Mouse (Mus musculus) CD4-positive helper T cell, adult 2 months (primary cell): Measurements from ENCODE around the gene Fhad1.

Source experiments
- DNase-seq: peaks from one replicate; pipeline ENCODE4 v3.0.0-alpha.2; 2012; ENCODE audit warnings: low read depth, missing footprints, low spot score

Gene Fhad1

GRCm38 (mm10) chr4:141938535-141938934, 76.3 kb downstream of the Fhad1 start:
- DNase-seq, result no peak

- DNase-seq, result no peak
Observed at GRCm38 (mm10) chr4:141932785-141933574, 81.9 kb downstream of the Fhad1 start.

- DNase-seq, result no peak
Observed at GRCm38 (mm10) chr4:141931526-141931925, 83.4 kb downstream of the Fhad1 start.

GRCm38 (mm10) chr4:141930001-141930400, 84.9 kb downstream of the Fhad1 start:
- DNase-seq, result no peak

GRCm38 (mm10) chr4:141928881-141929281, 86.0 kb downstream of the Fhad1 start:
- no peak for DNase-seq

GRCm38 (mm10) chr4:141925781-141926345, 89.0 kb downstream of the Fhad1 start:
- DNase-seq, result no peak

GRCm38 (mm10) chr4:141923961-141924360, 90.9 kb downstream of the Fhad1 start:
- no peak for DNase-seq

- no peak for DNase-seq
Observed at GRCm38 (mm10) chr4:141920391-141920790, 94.5 kb downstream of the Fhad1 start.

GRCm38 (mm10) chr4:141917735-141918419, 97.0 kb downstream of the Fhad1 start:
- peak; percentile 28 for DNase-seq

GRCm38 (mm10) chr4:141914040-141914439, 100.8 kb downstream of the Fhad1 start:
- no peak for DNase-seq

GRCm38 (mm10) chr4:141913201-141913993, 101.5 kb downstream of the Fhad1 start:
- no peak for DNase-seq

GRCm38 (mm10) chr4:141904710-141905109, 110.2 kb downstream of the Fhad1 start:
- DNase-seq, result no peak

- no peak for DNase-seq
Observed at GRCm38 (mm10) chr4:141902479-141902858, 112.4 kb downstream of the Fhad1 start.

- no peak for DNase-seq
Observed at GRCm38 (mm10) chr4:141901711-141902478, 113.0 kb downstream of the Fhad1 start.

- DNase-seq, result no peak
Observed at GRCm38 (mm10) chr4:141900421-141900820, 114.5 kb downstream of the Fhad1 start.

- DNase-seq, result no peak
Observed at GRCm38 (mm10) chr4:141899936-141900335, 114.9 kb downstream of the Fhad1 start.

GRCm38 (mm10) chr4:141898905-141899304, 116.0 kb downstream of the Fhad1 start:
- DNase-seq, result no peak

GRCm38 (mm10) chr4:141897838-141898237, 117.0 kb downstream of the Fhad1 start:
- DNase-seq, result no peak

- no peak for DNase-seq
Observed at GRCm38 (mm10) chr4:141897225-141897624, 117.7 kb downstream of the Fhad1 start.

- no peak for DNase-seq
Observed at GRCm38 (mm10) chr4:141895772-141896171, 119.1 kb downstream of the Fhad1 start.

GRCm38 (mm10) chr4:141893157-141893784, 121.6 kb downstream of the Fhad1 start:
- DNase-seq, result no peak
